Mouse (Mus musculus): Measurements from ENCODE around the gene Ttc24.

Gene Ttc24

DNA sequence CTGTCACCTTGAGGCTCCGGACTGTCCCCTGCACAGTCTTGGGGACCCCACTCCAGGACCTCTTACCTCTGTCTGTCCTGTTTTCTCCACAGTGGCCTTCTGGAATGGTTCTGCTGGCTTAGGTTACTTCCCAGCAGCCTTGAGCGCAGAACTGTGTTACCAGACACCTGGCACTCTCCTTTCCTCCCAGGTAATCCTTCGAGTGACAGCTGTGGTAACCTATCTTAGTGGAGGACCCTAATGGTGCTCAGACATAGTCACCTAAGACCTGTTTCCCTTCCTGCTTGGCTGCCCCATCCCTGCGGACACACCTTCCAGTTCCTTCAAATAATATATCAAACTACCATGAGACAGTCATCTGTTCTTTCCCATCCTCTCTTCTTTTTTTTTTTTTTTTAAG lies at the start of gene Ttc24:
Gene Ttc24 (minus strand): TSS at position 101 of the 400 bp plus-strand sequence.
- no peak for DNase-seq (ENCODE audit: low spot score in 2 of 2)

DNA sequence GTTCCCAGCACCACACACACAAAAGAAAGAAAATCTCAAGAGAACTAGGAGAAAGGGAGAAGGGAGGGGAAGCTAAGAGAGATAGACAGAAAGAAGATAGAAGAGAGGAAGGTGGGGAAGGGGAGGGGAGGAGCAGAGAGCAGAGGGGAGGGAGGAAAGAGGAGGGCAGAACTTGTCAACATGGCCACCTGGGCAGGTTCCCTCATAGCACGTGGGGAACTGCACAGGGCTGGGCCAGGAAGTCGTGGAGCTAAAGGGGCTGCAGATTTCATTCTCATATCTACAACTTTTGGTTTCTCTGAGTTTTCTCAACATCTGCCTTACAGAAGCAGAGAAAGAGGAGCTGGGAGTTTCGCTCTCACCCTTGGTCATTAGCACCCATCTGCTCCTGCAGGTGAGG lies 49.5 kb upstream of the Ttc24 start:
- DNase-seq (ENCODE audit: low spot score in 2 of 2), result no peak

DNA sequence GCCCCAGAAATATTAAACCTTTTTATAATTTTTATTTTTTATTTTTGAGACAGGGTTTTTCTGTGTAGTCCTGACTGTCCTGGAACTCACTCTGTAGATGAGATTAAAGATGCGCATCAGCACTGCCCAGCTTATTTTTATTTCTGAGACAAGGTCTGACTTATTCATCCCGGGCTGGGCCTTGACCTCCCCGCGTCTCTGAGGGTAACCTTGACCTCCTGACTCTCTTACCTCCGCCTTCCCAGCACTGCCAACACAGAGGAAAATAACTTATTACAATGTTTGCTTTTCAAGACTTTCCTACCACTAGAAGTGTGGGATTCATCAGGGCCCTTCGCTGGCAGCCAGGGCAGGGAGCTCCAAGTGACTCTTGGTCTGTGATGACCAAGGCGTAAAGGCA lies 48.1 kb upstream of the Ttc24 start:
- no peak for DNase-seq (ENCODE audit: low spot score in 2 of 2)

DNA sequence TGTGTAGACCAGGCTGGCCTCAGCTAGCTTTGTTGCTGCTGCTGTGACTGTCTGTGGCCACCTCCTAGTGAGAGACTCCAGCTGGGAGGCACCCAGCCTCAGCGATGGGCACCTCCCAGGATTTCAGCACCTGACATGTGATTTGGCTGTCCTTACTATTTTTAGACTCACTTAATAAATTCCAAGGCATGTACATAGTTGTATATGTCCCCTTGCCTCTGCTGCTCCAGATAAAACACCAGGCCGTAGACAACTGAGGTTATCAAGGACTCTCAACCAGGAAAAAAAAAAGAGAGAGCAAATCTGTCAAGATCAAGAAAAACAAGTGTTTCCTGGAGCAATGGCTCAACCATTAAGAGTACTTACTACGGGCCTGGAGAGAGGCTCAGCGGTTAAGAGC lies 47.1 kb upstream of the Ttc24 start:
- no peak for DNase-seq (ENCODE audit: low spot score in 2 of 2)

DNA sequence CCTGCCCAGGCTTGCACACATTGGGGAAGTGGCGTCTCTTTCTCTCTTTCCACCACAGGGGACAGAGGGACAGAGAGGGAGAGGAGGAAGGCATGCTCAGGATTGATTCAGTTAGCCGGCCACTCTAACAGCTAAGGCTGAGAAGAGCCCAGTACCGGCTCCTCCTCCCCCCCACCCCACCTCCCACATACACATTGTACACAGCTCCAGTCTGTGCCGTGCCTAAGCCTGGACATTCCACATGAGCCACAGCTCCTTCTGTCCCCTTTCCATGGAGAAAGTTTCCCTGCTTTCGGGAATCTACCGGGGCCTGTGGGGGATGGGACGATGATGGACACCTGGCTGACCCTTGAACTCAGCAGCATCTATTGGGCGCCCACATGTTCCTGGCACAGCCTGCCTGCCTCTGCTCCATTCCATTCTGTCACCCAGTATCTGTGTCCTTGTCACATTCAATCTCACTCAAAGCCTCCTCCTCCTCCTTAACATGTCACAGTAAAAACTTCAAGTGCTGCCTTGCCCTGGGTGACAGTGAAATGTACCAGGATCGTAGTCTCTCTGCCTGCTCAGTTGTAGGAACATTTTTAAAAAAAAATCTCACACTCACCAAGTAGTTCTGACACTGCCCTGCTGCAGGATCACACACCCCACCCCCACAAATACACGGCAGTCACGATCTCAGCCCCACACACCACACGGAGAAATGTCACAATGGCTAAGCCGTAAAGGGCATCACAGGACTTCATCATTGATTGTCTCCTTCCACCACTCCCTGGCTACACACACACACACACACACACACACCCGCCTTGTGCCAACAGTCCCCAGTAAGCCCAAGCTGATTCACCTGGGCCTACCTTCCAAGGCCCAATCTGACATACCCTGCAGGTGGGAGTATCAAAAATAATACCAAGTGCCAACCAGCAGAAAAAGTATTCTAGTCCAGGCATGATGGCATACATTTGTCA lies 43.3 kb upstream of the Ttc24 start:
- no peak for DNase-seq (ENCODE audit: low spot score in 2 of 2)

DNA sequence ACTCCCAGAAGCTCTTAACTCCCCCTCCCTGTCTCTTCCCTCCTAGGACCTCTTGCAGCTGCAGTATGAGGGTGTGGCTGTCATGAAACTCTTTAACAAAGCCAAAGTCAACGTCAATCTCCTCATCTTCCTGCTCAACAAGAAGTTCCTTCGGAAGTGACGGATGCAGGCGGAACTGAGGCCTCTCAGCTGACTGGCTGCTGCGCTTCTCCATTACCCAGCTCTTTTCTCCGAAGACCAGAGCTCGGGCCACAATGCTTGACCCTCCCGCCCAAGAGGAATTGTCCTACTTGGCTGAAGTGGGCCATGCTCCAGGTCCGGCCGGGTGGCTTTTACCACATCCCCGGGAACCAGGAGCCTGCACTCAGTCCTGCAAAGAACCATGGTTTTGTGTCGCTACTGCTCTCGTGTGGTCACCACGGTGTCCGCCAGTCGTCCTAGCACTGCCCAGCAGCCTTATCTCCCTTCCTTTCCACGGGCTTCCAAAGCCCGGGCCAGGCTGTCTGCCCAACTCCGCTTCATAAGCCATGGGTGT lies 42.1 kb upstream of the Ttc24 start:
- no peak for DNase-seq (ENCODE audit: low spot score in 2 of 2)

DNA sequence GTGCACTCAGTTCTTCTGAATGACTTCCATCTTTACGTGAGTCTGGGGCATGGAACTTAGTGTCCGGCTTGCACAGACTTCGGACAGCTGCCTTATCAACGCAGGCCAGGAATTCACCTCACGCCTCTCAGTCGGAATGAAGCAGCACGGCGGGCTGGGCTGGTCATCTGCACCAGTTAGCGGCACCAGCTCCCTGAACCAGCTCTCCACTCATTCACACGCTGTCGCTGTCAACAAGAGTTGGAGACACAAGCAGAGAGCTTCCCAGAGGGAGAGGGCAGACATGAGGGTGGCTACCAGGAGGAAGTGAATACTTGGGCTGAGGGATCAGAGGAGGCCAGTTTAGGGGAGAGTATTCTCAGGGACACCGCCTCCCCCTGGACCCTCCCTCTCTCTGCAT lies 36.3 kb upstream of the Ttc24 start:
- no peak for DNase-seq (ENCODE audit: low spot score in 2 of 2)

DNA sequence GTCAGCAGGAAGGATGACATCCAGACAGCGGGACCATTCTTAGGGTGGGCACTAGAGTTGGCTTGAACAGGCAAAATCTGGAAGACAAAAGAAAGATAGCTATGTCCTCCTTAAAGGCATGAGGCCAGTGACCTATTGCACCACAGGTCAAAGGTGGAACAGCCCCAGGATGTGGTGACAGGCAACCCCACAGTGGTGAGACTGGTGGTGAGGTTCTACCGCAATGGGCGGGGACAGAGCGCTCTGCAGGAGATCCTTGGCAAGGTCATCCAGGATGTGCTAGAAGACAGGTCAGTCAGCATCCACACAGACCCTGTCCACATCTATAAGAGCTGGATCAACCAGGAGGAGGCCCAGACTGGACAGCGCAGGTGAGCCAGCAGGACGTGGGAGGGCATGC lies 31.0 kb upstream of the Ttc24 start:
- DNase-seq (ENCODE audit: low spot score in 2 of 2), result no peak

DNA sequence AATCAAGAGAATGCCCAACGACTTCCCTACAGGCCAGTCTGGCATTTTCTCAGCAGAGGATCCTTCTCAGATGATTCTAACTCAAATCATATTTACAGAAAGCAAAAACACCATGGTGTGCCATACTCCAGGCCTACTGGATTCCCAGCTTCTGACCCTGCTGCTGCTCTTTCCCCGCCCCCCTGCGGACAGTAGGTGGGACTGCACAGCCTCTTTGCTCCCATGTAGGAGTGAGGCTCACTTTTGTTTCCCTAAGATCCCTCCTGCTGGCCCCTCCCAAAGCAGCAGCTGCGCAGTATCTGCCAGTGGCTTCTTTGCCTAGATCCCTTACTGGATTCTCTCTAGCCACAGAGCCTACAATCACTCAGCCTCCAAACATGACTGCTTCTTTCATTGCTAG lies 28.0 kb upstream of the Ttc24 start:
- no peak for DNase-seq (ENCODE audit: low spot score in 2 of 2)

DNA sequence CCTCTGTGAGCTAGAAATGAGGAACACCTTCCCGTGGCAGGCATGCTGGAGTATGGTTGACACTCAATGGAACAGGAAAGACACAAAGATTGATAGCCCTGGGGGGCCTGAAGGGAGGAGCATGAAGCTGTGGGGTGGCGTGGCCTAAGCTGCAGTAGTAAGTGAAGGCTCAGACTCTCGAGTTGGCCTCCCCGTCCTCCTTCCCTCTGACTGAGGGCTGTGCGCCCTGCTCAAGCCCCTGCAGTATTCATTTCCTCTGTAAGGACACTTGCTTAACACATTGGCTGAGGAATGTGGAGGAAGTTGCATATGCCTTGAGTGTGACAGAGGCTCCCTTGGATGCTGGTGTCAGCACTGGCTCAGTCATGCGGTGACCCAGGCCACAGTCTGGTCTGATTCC lies 24.5 kb upstream of the Ttc24 start:
- no peak for DNase-seq (ENCODE audit: low spot score in 2 of 2)

DNA sequence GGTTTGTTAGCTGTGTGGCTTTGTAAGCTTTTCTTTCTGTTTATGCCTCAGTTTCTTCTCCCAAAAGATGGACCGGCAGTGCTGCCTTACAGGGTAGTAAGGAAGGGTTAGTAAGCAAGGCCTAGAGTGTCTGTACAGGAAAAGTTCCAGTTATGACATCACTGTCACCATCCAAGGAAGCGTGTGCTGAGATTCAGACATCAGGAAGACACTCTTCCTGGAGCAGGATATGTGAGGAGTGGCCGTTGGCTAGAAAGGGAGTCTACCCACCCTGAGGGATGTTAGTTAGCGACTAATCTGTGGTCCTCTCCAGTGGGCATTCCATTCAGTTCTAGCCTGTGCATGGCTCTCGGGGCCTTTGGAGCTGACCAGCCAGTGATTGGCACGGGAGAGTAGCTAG lies 24.1 kb upstream of the Ttc24 start:
- no peak for DNase-seq (ENCODE audit: low spot score in 2 of 2)

DNA sequence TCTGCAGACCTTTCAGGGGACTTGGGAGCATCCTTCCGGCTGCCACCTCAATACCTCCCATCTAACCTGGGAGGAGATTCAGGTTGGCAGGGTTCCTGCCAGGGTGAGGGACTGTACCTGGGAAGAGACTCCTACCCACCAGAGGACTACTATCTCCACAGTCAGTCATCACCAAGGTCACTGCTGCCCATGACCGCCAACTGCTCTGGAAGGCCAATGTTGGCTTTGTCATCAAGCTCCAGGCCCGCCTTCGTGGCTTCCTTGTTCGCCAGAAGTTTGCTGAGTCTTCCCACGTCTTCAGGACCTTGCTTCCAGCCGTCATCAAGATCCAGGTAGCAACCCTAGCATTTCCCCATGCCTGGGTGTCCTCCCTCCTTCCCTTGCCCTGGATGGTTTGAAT lies 23.6 kb upstream of the Ttc24 start:
- no peak for DNase-seq (ENCODE audit: low spot score in 2 of 2)

DNA sequence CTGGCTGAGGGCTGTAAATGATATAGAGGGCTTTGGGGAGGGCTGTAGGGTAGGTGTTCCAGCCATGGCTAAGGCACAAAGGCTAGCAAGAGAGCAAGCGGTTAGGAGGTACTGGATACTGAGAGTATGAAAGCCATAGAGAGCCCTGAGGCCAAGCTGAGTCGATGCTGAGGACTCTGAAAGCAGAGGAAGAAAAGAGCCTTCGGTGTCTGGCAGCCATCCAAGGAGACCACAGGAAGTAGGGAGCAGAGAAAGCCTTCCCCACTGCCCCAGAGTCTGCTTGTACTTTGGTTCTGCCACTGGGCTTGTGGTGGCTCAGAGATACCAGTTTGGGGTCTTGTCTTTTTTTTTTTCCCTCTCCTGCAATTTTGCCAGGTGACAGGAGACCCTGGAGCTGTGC lies 22.1 kb upstream of the Ttc24 start:
- DNase-seq (ENCODE audit: low spot score in 2 of 2), result no peak

DNA sequence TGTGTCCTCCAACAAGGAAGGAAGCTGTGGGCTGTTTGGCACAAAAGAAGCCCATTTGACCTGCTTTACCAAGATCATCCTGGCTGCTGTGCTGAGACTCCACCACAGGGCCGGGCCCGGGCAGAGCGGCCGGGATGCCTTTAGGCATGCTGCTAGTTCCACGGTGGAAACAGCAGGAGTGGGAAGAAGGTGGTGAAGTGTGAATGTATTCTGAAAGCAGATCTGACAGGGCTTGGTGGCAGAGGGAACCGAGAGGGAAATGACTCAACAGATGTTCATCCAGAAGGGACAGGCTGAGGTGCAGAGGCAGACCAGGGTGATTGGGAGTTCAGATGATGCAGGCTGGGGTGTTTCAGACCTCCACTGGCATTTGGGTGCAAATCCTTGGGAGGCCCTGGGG lies 19.6 kb upstream of the Ttc24 start:
- DNase-seq (ENCODE audit: low spot score in 2 of 2), result no peak

DNA sequence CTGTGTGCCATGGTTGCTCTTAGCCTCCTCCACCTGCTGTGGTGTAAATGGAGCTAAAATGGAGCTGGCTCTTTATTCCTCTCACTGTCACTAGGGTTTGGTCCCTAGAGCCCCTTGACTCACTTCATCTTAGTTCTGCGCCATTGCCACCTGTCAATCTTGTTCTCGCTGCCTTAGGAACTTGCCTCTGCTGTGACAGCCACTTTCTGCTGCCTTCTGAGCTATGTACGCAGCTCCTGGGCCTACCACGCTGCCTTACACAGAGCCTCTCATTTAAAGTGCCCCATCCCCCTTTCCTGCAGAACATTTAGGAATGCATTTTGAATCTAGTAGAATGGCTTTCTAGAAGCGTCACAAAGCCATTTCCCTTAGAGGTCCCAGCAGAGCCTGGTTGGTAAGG lies 16.0 kb upstream of the Ttc24 start:
- no peak for DNase-seq (ENCODE audit: low spot score in 2 of 2)

DNA sequence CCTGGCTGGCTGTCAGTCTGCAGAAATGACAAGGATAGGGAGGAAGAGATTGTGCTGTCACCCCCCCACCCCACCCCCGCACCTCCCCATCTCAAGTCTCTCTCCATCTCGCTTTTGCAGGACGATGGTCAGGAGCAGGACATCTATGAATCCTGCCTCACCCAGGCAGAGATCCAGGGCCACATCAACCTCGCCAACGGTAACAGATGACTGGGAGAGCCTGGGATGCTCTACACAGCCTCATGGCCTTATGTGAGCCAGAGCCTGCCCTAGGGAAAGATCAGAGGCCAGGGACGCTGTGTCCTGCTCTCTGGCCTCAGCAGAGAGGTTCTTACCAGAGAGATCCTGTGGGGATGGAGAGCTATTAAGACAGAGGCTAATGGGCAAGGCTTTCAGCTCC lies 12.5 kb upstream of the Ttc24 start:
- DNase-seq (ENCODE audit: low spot score in 2 of 2), result no peak

DNA sequence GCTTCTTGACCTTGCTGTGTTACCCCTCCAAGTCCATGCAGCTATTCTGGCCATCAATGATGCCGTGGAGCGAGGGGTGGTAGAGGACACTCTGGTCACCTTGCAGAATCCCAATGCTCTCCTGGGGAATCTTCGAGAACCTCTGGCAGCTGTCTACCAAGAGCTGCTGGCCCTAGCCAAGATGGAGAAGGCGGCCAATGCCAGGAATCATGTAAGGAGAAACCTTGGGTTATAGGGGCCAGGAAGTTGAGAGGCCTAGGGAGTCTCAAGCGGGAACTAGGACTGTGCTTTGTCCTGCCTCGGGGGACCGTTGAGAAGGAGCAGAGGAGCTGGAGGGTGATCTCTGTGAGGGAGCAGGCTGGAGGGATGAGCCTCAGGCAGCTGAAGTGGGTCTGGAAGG lies 12.0 kb upstream of the Ttc24 start:
- no peak for DNase-seq (ENCODE audit: low spot score in 2 of 2)

DNA sequence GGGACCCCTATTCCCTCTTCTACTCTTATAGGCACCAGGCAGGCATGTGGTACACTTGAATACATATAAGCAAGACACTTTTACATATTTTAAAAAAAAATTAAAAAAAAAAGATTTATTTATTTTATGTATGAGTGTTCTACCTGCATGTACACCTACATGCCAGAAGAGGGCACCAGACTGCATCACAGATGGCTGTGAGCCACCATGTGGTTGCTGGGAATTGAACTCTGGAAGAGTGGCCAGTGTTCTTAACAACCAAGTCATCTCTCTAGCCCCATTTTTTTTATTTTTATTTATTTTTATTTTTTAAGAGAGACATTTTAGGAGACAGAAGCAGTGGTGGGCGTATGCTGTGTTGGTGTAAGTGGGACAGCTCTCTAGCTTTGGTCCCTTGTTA lies 9.6 kb upstream of the Ttc24 start:
- peak in 1 of 2 experiments; percentile 20 for DNase-seq (ENCODE audit: low spot score in 2 of 2)

DNA sequence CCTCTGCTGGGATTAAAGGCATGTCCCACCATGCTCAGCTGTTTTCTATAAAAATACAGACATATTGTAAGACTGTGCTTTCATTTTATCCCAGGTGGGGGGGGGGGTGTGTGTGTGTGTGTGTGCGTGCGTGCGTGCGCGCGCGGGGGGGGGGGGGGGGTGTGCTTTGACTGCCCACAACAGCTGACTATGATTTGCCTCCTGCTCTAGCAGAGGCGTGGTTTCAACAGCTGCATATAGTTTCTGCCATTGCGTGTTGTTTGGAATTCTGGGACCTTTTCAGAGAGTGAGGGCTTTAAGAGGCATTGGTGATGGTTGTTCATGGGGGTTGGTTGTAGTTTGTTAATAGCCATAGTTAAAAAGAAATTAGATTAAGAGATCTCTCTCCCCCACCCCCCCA lies 7.4 kb upstream of the Ttc24 start:
- DNase-seq (ENCODE audit: low spot score in 2 of 2), result no peak

DNA sequence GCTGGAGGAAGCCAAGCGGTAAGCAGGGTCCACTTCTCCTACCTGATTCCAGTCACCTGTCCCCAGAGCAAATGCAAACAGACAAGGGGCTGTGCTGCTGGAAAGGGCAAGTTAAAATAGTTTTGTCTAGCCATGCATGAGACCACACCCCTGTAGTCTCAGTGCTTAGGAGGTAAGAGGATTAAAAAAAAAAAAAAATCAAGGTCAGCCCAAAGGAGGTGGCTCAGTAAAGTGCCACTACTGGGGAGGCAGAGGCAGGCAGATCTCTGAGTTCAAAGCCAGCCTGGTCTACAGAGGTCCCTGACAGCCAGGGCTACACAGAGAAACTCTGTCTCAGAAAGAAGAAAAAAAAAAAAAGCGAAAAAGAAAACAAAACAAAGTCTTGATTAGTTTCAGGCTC lies 5.9 kb upstream of the Ttc24 start:
- DNase-seq (ENCODE audit: low spot score in 2 of 2), result no peak

DNA sequence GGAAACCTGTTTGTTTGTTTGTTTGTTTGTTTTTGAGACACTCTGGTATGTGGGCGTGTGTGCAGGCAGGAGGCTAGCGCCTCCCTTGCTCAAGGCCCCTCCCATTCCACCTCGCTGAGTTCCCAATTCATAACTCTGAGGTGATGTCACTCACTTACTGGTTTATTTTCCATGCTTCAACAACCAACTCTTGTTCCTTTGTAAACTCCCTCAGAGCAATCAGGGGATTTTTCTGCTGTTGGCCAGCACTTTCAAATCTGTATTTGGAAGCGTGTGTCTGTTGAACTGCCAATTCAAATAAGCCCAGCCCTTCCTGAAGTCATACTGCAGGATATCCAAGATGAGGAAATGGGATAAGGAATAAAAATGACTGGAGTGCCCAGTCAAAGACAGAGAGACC lies 4.6 kb upstream of the Ttc24 start:
- DNase-seq (ENCODE audit: low spot score in 2 of 2), result peak; percentile 20 to 23

DNA sequence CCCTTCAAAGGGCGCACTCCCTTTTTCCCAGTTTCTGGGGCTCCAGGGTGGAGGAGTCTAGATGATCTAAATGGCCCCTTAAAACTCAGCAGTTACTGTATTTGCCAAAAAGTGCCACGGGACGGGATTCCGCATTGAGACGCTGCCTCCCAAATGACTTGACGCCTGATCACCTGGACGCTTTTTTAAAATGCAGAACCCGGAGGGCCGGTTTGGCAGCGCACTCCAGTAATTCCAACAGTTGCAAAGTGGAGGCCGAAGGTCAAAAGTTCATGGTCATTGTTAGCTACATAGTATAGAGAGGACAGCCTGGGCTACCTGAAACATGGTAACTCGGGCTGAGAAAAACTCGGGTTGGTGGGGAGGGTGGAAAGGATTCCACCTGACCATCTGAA lies 4.1 kb upstream of the Ttc24 start:
- no peak for DNase-seq (ENCODE audit: low spot score in 2 of 2)

DNA sequence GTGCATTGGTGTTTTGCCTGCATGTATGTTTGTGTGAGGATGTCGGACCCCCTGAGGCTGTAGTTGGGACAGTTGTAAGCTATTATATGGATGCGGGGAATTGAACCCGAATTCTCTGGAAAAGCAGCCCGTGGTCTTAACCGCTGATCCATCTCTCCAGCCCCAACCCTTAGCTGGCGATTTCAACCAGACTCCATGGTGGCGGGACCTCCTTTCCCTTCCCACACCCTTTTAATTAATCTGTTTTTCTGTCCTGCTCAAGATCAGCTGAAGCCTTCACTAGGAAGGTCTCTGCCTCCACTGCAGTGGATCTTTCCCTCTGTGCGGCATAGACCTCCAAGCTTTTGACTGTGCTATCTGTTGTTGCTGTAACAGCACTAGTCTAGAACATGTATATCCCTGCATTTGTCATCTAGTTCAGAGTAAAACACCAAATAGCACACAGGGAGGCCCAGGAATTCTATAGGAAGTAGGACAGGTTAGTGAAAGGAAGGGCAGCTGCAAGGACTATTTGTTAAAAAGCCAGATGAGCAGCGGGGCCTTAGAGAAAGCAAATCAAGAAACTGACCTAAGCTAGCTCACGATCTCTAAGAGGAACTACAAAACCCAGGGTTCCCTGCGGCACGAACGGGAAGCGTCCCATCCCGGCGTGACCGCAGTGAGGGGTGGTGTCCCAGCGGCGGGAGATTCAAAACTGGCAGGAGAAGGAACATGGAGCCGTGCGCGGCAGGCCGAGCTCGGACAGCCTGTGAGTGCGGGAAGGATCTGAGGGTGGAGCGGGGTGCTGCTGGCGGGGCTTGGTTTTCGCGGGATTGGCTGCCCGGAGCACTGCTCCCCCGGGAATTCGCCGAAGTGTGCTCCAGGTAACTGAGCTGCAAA lies 3.5 kb upstream of the Ttc24 start, which contains the start of gene Iqgap3:
Gene Iqgap3 (plus strand): TSS at position 627 of the 879 bp plus-strand sequence.
- peak; percentile 84 to 90 for DNase-seq (ENCODE audit: low spot score in 2 of 2)
